Mouse (Mus musculus) Muller cell, postnatal 12 days (primary cell): Measurements from ENCODE around the gene Enoph1.

Experiments
- DNase-seq: peaks from one replicate; pipeline ENCODE4 v3.0.0-alpha.2; 2015; ENCODE audit errors: inconsistent ontology term

Enoph1 gene

DNA sequence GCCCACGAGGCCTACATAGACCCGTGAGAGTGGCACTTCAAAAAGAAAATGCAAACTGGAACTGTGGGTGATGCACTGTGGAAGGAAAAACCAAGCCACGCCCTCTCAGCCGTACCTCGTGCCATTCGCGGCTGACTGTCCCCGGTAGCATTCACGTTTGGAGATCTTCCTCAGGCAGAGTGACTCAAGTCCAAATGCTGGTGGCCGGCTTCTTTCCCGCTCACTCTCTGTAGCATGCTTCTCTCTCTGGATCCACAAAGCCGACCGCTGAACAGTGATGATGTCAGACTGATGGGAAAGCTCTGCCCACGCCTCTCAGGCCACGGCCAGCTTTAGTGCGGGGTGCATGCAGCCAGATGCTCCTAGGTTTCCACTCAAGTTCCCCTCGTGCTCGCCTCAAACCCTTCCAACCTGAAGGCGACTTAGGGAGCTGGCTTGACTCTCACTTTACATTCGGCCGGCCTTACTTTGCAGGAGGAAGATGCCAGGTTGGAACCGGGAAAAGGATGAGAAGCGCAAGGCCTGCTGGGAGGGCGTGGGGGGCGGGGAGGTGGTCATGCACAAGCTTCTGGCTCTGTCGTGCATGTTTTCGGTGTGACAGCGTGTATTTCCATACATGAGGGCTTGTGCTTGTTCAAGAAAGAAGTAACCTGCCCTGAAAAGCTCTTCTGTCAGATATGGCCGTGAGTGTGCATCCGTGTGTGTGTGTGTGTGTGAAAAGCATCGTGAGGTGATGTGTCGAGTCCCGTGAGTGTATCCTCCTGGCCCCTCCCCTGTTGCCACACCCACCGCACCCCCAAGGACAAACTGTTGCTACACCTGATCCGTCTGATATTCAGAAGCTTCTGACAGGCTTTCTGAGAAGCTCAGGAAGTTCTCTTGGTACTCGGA, 39.5 kb downstream of the Enoph1 start:
- peak; percentile 66 for DNase-seq

DNA sequence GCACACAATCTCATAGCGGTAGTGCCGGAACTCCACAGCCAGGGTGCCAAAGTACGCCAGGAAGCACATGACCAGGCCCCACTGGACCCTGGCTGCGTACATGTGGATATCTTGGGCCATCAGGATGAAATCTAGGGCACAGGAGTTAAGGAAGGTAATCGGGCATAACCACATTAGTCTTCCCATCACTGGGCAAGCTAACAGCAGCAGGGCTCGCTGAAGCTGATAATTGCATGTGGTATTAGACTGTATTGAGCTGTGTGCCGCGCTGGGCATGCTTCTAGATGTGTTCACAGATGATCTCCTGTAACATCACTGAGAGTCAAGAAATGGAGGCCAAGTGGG, 40.1 kb downstream of the Enoph1 start:
- DNase-seq, result peak; percentile 17

DNA sequence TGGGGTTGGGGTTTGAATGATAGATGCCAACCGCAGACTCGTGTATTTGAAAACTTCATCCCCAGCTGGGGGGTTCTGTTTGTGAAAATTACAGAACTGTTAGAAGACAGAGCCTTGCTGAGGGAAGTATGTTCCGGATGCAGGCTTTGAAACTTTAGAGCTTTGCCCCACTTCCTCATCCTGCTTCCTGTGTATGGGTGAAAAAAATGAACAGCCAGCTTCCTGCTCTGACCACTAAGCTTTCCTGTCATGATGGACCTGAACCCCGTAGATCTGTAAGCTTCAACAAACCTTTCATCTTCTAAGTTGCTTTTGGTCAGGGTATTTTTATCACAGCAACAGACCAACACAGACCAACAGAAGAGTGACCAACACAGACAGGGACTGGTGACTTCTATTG, 42.2 kb downstream of the Enoph1 start:
- no peak for DNase-seq

DNA sequence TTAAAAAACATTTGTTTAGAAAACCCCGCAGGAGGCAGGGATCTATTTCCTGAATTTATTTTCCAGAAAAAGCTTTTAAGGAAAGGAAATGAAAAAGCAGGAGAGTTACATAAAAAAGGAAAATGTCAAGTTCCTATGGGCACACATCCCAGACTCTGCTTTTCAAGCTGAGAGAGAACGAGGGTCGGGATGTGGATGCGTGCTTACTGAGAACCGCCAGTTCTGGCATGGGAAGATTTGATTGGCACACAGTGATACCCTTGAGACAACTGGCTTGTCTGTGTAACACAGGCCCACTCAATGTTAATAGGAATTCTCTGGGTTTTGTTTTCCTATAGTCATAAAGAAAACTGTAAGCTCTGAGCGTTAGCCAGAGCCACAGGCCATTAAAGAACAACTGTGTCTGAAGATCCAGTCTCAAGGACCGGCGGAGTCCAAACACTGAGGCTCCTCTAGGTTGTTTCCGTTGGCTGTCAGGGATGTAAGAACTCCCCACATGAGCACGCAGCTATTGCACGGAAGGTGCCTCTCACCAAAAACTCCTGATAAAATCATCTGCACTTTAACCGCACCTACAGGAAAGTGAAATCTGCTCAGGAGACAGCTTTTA, 44.3 kb downstream of the Enoph1 start:
- no peak for DNase-seq

DNA sequence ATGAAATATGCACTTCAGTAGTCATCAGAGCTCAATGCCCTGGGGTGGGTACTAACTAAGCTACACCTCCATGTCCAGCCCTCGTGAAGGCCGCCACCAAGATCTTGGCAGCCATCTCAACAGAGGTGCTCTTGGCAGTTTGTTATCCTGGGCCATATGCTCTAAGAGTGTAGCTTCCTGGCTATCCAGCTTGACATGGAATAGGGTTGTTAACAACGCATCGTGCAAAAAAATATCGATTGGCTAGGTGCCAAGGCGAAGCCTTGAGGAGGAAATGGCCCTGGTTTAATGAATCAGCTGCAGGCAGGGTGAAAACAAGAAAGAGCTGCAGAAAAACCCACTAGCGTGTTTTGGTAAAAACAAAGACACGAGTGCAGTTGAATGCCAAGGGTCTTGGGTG, 45.3 kb downstream of the Enoph1 start:
- DNase-seq, result no peak

GRCm38 (mm10) chr5:100090515-100091262, 50.9 kb downstream of the Enoph1 start:
- no peak for DNase-seq

DNA sequence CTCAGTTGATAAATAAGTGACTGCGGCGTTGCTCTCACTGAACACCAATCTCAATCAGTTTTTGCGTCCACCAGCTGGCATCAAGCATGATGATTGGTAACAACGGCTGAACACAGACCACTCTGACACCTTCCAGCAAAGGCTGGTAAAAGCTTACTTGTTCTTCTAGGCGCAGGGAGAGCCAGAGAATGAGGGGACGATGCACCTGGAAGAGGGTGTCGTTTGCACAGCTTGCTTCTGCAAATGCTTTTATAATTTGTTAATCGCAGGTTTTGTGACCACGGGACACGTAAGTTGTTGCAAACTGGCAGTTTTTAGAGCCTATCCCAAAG, 51.4 kb downstream of the Enoph1 start:
- DNase-seq, result no peak

GRCm38 (mm10) chr5:100091602-100092001, 51.8 kb downstream of the Enoph1 start:
- DNase-seq, result no peak

DNA sequence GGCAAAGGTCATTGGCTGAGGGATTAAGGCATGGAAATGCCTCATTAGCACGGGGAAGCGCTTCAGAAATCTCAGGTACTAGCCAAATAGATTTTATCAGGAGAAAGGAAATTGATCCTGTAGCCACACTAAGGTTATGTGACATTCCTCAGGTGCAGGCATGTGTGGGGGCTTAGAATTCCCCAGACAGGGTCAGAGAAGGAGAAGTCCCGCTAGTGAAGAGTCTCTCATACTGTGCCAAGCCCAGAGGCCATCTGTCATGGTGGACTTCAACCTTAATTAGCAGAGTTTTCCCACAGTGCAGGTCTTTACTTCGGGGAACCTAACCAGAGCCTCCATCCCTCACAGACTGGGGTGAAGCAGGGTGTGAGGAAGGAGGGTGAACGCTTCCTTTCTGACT, 57.2 kb downstream of the Enoph1 start:
- no peak for DNase-seq

- no peak for DNase-seq
These were observed 58.2 kb downstream of the Enoph1 start for GRCm38 (mm10) chr5:100097967-100098366.

DNA sequence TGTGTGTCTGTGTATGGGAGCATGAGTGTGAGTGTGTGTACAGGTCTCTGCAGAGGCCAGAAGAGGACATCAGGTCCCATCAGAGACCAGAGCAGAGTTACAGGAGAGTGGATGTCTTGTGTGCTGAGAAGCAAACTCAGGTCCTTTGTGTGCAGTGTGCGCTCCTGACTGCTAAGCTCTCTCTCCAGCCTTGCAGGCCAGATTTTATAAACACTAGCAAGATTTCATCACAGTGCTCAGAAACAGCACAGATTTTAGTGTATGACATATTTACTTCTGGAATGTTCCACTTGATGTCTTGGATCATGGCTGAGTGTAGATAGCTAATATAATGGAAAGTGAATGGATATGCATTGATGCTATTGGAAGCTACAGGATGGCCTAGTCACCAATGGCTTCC, 62.6 kb downstream of the Enoph1 start:
- no peak for DNase-seq

DNA sequence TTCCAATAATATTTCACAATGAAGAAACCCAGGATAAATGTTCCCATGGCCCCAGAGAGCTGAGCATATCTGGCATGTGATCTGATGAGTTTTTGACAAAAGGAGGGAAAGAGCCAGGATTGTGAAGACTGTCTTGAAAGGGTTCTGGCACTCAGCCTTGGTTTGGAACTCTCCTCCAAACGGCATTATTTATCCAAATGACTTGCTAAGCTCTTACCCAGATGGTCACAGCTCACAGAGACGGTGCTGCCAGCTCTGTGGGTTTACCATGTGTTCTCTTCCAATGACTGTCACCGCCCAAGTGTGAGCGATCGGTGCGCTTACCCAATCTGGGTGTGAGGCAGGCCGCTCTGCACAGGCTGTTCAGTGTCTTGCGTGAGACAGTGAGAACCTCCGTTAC, 69.1 kb downstream of the Enoph1 start:
- DNase-seq, result peak; percentile 87

- peak; percentile 76 for DNase-seq
These were observed 69.9 kb downstream of the Enoph1 start for GRCm38 (mm10) chr5:100109543-100110282.

- peak; percentile 70 for DNase-seq
These were observed 70.8 kb downstream of the Enoph1 start for GRCm38 (mm10) chr5:100110581-100110980.

DNA sequence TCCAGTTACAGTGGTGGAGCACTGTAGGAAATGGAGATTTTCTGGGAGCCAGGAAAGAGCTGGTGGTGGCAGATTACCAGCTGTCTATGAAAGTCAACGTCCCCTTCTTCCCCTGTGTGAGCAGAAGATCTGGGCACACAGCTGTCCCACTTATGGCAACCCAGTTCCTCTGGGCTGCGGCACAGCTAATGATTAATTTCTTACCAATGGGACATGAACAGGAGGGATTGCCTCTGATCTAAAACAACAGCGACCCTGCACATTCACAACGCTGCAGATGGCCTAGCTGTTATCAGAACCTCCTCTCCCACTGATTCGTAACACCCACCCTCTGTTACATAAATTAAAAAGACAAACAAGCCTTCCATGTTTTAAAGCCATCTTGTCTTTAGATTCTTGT, 73.6 kb downstream of the Enoph1 start:
- no peak for DNase-seq
